Mouse (Mus musculus) cerebellum, adult (tissue): ENCODE data around the gene Vstm2l.
A peak's percentile ranks its signal among the peaks of the same experiment; 100 is the strongest.

Source experiments
- ATAC-seq: cut with Nextera tagmentation; 2 replicates; pipeline ENCODE4 v1.9.2; 2017; ENCODE audit warnings: mild to moderate bottlenecking, moderate library complexity, mixed read lengths; ENCODE audit not compliant: insufficient number of reproducible peaks, low FRiP score, low TSS enrichment

Vstm2l gene

DNA sequence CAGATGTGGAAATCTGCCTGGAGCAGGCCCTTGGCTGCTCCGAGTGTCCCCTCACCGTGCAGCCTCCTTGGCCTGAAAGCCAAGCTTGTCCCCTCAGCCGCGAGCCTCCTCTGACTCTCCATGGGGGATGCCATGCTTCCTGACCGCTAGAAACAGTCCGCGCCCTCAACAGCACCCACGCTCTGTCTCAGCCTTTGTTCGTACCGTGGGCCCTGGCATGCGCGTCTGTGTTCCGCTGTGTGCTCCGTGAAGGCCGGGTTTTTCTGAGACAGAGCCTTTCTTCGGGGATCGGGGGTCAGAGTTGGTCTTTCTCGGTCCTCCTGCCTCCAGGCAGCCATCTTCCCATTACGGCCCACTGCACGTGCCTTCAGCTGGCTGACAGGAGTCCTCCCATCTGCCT lies 12.9 kb downstream of the Vstm2l start:
- ATAC-seq = no peak

DNA sequence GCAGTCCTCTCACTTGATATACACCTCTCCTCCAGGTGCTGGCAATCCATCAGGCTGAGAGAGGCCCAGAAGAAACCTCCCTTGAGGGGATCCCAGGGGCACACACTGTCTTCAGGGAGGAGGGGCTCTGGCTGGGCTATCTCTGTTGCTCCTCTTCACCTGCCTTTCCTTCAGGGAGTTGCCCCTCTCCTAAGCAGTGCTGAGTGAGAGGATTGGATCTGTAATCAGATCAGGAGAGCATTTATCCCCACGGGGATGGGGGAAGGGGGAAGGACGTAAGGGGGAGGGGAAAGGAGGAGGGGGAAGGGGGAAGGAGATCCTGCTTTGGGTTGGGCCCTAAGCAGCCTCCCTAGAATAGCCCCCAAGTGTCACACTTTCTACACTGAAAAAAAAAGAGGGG lies 13.4 kb downstream of the Vstm2l start:
- no peak for ATAC-seq

DNA sequence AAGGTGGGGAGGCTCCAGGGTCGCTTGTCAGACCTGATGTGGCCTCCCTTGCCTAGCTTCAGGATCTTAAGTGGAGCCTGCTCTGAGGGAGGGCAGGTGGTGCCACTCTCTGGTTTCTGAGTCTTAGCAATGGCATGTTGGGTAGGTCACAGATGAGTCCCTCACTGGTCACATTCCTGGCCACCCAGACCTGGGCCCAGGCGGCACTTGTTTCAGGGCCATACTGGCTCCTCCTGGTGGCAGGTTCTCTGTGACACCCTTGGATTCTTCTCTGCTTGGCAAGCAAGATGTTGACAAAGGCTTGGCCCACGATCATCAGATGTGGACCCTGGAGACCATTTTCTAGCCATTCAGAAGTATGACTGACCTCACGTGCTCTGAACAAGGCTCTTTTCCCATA lies 18.2 kb downstream of the Vstm2l start:
- ATAC-seq = no peak

DNA sequence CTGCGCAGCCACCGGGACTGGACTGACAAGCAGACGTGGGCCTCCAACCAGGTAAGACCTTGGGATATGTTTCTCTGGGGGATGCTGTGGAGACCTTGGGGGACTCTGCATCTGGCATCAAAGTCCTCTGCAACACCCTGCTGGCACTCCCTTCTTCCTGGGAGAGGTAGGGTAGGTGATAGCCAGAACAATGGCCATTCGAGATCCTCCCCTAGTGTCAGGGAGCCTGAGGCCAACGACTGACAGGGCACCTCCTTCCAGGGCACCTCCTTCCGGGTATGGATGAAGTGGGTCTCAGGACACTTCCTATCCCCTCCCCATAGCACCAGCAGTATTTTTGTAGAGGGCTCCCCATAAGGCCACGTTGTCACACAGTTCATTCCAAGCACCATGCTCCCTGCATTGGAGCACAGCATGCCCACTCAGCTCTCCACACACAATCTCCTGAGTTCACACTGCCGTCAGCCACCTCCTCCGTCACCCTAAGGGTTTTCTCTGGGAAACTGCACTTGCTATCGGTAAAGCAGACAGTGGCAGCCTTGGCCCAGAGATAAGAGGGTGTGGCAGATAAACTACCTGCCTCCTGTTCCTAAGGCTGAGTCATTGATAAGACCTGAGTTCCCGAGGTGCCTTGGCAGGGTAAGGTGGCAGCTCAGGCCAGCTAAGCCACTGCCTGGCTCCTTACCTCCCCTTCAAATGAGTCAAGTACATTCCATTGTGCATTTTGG lies 21.2 kb downstream of the Vstm2l start:
- no peak for ATAC-seq

DNA sequence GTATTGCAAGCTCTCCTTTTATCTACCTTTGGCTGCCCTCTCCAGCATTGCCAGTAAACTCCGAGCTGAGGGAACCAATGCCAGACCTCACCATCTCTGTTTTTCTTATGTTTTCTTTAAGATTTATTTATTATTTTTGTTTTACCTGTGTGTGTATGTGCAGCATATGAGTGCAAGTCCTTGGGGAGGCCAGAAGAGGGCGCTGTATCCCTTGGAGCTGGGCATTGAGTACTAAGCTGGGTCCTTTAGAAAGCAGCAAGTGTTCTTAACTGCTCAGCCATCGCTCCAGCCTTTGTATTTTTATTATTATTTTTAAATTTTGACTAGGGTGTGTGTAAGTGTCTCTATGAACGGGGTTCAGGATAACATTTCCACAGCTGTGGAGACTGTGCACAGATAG lies 22.2 kb downstream of the Vstm2l start:
- ATAC-seq = no peak

DNA sequence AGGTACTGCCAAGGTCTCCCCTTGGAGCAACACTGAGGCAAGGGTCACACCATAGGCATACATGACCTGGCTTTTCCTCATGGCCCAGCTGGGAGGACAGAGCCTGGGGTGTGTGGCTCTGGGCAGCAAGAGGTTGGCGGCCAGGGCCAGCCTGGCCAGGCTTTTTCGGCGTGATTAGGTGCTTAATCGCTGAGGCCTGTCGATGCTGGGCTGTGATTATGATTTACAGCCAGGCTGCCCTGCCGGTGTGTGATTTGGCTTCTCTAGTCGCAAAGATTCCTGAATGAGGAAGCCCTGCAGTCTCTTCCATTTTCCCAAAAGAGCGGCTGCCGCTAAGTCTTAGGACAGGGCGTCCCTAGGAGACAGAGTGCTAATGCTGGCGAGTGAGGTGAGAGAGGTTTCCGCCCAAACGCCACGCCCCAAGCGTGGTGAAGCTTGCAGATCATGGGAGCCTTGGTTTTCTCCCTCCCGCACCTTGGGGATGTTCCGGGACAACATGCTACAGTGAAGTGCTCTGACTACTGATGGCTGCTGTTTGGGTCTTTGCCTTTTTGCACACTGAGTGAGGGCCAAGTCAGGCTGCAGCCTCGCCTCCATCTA lies 26.2 kb downstream of the Vstm2l start:
- ATAC-seq = no peak

DNA sequence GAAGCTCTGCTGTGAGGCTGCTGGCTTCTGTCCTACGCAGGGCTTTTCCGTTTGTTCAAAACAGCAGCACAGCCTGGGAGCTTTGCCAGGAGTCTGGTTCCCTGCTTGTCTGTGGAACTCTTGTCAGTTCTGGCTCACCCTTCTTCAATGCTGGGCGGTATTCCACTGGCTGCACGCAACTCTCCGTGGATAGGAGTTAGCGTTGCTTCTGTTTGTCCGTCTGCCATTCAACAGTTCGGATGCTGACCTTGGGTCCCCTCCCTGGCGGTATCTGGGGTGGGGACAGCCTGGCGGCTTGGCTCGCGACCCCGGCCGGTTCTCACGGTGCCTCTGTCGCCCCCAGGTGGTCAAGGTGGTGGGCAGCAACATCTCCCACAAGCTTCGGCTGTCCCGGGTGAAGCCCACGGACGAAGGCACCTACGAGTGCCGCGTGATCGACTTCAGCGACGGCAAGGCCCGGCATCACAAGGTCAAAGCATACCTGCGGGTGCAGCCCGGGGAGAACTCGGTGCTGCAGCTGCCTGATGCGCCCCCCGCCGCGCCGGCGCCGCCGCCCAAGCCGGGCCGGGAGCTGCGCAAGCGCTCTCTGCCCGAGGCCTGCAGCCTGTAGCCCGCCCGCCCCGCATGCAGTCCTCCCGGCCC lies 29.2 kb downstream of the Vstm2l start:
- peak; percentile 57; the same call in 1 of the 2 replicates for ATAC-seq

DNA sequence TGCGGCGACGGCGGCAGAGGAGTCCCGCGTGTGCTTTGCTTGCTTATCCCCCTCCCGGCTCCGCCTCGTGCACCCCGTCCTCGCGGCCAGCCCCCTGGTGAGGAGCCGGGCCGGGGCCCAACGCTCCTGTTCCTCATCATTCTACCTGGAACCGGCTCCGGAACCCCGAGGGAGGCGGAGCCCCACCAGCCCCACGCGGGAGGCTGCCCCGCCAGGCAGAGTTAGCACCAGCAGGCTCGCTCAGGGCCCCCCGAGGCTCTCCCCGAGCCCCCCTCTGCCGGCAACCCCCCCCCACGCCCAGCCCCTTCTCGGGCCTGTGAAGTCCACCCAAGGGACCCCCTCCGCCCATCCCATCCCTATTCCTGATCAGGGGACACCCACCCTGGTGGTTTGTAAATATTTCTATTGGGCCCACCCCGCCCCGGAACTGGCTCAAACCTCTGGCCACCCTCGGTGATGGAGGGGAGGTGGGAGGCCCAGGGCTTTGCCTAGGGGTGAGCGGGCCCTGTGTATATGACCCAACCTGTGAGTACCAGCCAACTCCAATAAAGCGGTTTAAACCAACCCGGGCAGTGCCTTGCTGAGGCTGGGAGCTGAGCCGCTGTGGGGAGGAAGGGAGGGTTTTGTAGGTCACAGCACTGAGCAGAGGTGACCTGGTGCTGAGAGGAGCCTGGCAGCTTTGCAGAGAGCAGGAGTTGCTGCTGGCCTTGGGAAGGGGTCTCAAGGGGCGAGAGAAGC lies 29.9 kb downstream of the Vstm2l start:
- peak; percentile 29; the same call in 1 of the 2 replicates for ATAC-seq

DNA sequence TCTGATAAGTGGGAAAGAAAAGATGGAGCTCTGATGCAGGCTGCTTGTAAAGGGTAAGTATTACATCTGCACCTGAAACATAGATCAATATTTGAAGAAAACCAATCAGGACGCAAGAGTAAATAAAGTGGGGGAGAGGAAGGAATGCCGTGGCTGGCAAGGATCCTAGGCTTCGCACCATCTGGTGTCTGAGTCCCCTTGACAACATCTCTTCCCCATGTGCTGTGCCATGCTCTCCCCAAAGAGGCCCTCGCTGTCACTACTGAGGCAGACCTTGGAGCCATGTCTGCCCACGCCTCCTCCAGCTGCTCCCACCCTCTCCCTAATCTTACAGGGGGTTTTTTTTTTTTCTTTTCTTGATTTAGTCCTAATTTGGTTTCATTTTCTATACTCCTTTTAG lies 39.5 kb downstream of the Vstm2l start:
- no peak for ATAC-seq

DNA sequence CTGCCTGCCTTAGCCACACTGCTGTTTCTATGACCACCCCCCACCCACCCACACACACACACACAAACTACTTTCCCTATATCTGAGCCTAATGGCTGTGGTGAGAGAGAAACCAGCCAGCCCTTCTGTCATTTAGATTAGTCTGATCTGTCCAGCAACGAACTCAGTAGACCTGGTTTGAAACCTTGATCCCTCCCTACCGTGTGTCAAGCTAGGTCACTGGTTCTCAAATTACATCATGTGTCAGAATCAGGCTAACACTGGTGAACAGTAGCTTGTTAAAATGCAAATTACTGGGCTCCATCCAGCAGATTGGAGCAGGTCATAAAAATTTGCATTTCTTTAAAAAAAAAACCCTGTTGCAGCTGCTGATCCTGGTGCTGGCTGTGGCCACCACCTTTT lies 43.3 kb downstream of the Vstm2l start:
- no peak for ATAC-seq

DNA sequence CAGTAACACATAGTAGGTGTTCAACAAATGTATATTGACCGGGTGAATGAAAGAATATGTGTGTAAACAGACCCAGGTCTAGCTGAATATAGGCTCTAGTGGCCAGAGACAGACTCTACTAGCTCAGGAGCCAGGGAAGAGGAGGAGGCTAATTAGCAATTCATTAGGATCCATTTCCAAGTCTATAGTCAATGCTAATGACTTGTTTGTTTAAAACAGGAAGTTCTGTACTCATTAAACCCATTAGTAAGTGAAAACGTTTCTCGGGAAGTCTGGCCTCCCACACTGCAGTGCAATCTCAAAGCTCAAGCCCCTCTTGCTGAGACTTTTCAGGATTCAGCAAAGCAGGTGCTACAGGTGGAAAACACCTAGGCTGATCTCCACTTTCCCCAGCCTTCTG lies 53.4 kb downstream of the Vstm2l start:
- no peak for ATAC-seq

DNA sequence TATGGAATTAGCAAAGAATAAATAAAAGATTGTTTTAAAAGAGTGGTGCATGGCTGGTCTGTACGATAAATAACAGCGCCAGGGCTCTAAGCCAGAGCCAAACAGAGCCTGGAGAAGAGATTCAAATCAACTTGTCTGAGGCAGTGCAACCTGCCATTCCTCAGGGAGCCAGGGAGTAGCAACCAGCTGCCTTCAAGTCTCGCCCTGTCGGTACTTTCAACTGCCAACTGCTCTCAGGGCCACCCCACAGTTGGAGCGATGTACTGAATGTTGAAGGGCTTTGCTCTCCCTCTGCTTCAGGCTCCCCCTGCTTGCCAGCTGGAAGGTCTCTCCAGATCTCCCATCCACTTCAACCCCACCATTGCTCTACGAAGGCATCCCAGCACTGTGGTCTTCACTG lies 55.7 kb downstream of the Vstm2l start:
- no peak for ATAC-seq

DNA sequence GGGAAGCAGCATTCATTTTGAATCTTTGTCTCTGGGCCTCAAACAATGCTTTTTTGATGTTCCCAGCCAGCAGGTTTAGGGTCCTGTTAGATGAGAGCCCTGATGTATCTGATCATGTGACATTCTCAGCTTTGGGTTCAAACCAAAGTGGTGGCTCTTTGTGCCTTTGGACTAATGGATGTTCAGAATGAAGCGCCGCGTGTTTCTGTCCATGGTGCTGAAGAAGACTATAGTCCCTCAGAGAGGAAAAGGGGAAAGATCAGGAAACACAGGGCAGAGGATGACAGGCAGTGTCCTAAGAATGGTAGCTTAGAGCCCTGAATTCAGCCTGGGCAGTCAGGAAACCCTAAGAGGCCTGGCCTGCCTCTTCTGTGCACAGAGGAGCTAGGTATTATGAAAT lies 56.2 kb downstream of the Vstm2l start:
- no peak for ATAC-seq

DNA sequence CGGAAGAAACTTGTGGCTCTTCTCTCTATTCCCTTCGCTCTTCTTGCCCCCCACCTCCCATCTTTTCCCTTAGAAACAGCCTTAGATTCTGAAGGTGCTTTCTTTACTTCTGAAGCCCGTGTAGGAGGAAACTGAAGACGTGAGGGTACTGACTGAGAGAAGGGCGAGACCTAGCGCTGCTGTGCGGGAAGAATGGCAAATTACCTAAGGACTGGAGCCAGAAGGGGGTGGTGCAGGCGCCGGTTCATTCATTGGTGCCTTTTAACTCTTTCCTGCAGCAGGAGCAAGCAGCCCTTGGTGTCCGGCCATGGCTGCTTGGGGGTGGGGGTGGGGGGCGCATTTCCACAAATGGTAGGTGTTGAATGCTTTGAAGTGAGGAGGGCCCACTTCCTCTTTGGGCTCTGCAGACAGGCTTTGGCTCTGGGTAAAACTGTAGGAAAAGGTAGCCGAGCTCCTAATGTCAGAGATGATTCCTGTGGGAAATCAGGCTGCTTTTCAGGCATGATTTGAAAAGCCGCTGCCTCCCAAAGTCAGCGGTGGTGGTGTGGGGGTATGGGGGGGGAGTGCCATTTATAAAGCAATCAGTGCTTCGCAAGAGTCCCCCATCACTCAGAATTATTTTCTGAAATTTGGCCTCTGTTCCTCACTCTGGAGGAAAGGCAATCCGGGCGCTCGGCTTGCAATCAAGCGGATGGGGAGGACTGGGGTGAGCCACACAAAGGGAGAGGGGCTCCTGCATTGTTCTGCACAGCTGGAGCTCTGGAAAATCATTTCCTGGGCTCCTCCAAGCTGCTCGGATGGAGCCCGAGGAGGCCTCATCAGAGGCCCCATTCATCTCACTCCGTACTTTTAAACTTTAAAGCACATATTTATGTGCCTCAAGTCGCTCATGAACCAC lies 60.4 kb downstream of the Vstm2l start:
- ATAC-seq = no peak

DNA sequence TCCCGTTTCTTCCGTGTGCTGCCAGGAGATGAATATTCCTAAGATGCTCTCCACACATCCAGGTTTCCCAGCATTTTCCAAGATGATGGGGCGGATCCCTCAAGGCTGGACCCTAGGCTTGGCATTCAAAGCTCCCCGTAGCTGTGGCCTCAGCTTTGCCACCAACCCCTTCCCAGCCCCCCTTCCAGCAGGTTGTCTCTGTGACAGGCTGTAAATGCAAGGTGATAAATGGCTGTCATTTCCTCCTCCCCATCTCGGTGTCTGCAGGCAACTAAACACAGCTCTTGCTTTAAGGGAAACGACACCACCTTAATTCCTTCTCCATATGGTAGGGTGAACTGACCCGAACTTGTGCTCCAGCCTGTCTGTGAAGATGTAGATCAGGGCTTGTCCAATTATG lies 61.1 kb downstream of the Vstm2l start:
- no peak for ATAC-seq

DNA sequence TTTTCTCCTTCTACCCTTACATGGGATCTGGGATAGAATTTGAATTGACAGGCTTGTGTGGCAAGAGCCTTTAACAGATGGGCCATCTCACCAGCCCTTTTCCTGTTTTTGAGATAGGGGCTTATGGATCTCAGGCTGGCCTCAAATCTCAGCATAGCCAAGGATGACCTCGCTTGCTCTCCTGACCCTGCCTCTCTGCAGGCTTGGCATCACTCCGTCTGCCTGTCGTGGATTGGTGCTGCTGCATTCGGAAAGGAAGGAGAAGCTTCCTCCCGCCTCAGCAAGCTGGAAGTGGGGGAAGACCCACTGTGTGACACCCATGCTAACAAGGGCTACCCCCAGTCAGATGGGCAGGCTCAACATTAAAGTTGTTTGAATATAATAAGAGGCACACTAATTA lies 64.8 kb downstream of the Vstm2l start:
- no peak for ATAC-seq

DNA sequence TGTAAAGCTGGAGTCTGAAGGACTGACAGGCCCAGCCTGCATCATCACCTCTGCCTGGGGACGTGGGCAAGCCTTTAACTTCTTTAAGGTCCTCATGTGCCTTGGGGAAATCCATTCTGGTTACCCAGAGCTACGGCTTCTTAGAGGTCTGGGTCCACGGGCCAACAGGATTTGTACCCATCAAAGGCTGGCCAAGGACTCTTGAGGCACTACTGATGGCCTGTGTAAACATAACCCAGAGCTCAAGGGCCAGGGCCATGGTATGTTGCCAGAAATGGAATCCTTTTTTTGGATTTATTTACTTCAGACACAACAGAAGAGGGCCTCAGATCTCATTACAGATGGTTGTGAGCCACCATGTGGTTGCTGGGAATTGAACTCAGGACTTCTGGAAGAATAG lies 68.3 kb downstream of the Vstm2l start:
- no peak for ATAC-seq

DNA sequence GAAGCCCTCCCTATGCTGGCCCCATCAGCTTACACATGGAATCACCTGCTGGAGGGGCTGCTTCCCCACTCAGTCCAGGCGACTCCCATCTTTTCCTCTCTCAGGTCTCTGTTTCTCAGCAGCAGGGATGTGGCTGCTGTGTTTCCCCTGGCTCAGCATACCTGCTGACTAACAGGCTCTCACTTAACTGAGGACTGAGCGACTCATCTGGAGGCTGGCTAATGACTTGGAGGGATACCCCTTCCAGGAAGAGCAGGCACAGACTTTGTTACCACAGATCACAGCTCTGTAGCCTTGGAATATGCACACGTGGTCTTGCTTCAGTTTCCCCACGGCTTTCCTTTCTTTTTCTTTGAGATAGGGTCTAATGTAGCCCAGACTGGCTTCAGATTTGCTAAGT lies 68.8 kb downstream of the Vstm2l start:
- ATAC-seq = no peak

DNA sequence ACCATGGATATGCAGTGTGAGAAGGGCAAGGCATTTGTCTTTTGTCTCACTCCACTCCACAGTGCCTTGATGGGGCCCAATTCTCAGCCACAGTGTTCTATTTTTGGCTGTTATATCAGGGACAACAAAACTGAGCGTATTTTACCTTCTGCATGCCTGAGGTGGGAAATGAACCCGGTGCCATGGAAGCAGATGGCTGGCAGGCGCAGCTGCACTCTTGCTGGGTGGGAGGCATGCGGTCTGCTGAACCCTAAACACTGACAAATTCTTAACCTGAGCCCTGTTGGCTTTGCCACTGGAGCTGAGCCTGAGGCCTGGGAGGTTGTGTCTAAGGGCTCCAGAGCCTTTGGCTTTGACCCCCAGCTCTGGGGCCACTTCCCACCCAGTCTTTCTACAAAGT lies 71.2 kb downstream of the Vstm2l start:
- ATAC-seq = no peak

DNA sequence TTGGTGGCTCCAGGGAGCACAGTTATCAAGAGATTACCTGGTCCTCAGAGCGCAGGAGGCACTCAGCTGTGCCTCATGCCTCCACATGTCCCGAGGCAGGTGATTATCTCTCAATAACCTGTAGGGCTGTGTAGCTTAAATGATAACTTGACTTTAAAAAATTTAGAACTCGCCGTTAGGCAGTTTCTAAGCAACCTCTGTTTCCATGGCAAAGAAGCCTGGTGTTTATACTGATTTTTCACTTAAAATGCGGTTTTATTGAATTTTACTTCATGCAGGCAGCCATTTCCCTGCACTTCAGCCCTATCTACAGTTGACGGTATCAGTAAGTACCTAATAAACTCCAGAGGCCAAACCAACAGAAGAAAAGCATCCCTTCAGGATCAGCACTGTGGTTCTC lies 71.8 kb downstream of the Vstm2l start:
- ATAC-seq = no peak
